Comparison of ENCODE assay signal across 17 mouse cellular contexts in the genomic region with DNA sequence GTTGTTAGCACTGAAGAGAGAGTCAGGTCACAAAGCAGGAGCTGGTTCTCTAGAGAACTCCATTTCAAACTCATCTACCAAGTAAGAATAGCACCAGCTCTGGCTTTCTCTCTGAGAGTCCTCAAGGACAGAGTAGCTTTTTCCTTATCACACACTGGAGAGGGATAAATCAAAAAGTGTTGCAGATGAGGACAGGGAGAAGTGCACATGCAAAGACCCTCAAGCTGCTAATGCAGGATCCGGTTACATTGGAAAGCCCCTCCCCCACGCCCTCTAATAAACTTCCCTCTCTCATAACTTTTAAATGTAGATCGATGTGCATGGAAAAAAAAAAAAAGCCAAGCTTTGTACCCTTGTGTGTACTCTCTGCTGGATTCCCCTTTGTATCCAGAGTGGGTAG.
DNase-seq lines count a peak whose midpoint lies in the region; ATAC-seq and TF ChIP-seq lines count a peak whose summit lies in the region.
"Had no signal": no experiment of that assay in that cellular context is flagged by ENCODE, and none has a peak within 500 bp of the region (broad histone marks: within the 10 kb centered on the region; RNA-seq: fewer than 3 reads in every experiment).

No protein-coding gene starts in this region.

- H3K4me1 ChIP-seq in forebrain, embryonic 11.5 days (replicated peaks; ENCODE audit: control insufficient read depth, insufficient read depth, low read length), result no peaks in the 10 kb centered on the region
- no peaks in the 10 kb centered on the region for H3K4me1 ChIP-seq in forebrain, postnatal 0 days (ENCODE audit: insufficient read depth)
- H3K4me1 ChIP-seq in midbrain, embryonic 13.5 days (replicated peaks), result no peaks in the 10 kb centered on the region
- peaks cover 3% of the 10 kb centered on the region for H3K4me1 ChIP-seq in midbrain, embryonic 11.5 days (ENCODE audit: control insufficient read depth, insufficient read depth, low read length)
- H3K4me1 ChIP-seq: embryonic facial prominence, embryonic 12.5 days; forebrain, embryonic 12.5 days; heart, embryonic 12.5 days had no signal

- TF ChIP-seq POLR2A in brain, embryonic 14.5 days (IDR thresholded peaks at IDR 0.05; ENCODE audit: borderline replicate concordance, extremely low read depth, insufficient read depth, insufficient read length, poor library complexity, severe bottlenecking), result no peak

- TF ChIP-seq CTCF in forebrain, postnatal 0 days (IDR thresholded peaks at IDR 0.05; ENCODE audit: low read depth), result no peak
- TF ChIP-seq CTCF in brain, embryonic 14.5 days (IDR thresholded peaks at IDR 0.05; ENCODE audit: borderline replicate concordance, extremely low read depth, insufficient read depth, insufficient read length), result no peak

- no peak overlapping the region for H3K27ac ChIP-seq in forebrain, embryonic 11.5 days (ENCODE audit: low read depth, low read length)
- no peak overlapping the region for H3K27ac ChIP-seq in forebrain, postnatal 0 days (ENCODE audit: low read depth, low read length)
- no peak overlapping the region for H3K27ac ChIP-seq in midbrain, embryonic 13.5 days
- H3K27ac ChIP-seq in midbrain, embryonic 11.5 days (ENCODE audit: low read depth, low read length), result no peak overlapping the region
- H3K27ac ChIP-seq: embryonic facial prominence, embryonic 12.5 days; forebrain, embryonic 12.5 days; hindbrain, embryonic 10.5 days; hindbrain, embryonic 14.5 days had no signal

- no peaks in the 10 kb centered on the region for H3K36me3 ChIP-seq in forebrain, embryonic 11.5 days (ENCODE audit: control insufficient read depth, insufficient read depth, low read length)
- H3K36me3 ChIP-seq in forebrain, postnatal 0 days (ENCODE audit: insufficient read depth), result no peaks in the 10 kb centered on the region
- no peaks in the 10 kb centered on the region for H3K36me3 ChIP-seq in midbrain, embryonic 13.5 days
- no peaks in the 10 kb centered on the region for H3K36me3 ChIP-seq in midbrain, embryonic 11.5 days (ENCODE audit: control insufficient read depth, insufficient read depth, low read length)
- H3K36me3 ChIP-seq: embryonic facial prominence, embryonic 12.5 days; forebrain, embryonic 12.5 days; heart, embryonic 12.5 days; hindbrain, embryonic 10.5 days had no signal

- 0 out of 2 replicates have a peak, but pooled peaks have one; percentile 18 for ATAC-seq in forebrain, embryonic 11.5 days (replicated peaks; ENCODE audit: low FRiP score)
- no peak for ATAC-seq in forebrain, postnatal 0 days
- ATAC-seq in midbrain, embryonic 13.5 days, result 0 out of 2 replicates have a peak, but pooled peaks have one; percentile 20
- ATAC-seq in midbrain, embryonic 11.5 days (ENCODE audit: low FRiP score), result no peak
- ATAC-seq: forebrain, embryonic 16.5 days had no signal

- no peak for DNase-seq in forebrain, embryonic 11.5 days (ENCODE audit: low spot score)
- DNase-seq in forebrain, postnatal 0 days, result no peak
- no peak for DNase-seq in midbrain, embryonic 11.5 days (ENCODE audit: low spot score, missing footprints)
- peak; percentile 20 for DNase-seq in brain, embryonic 14.5 days (ENCODE audit: low read depth)
- peak; percentile 1 for DNase-seq in forelimb bud, embryonic 11.5 days (ENCODE audit: low read depth, low spot score)
- DNase-seq in gastrocnemius, adult 8-10 months (ENCODE audit: low spot score in 2 of 2), result no peak
- no peak for DNase-seq in yolk sac, embryonic 10.5 days (ENCODE audit: low spot score)
- DNase-seq: adrenal gland, postnatal 10 days; cerebellum, adult 11-12 months; gastrocnemius, postnatal 14 days had no signal

- no peak overlapping the region for H3K4me2 ChIP-seq in forebrain, embryonic 11.5 days (ENCODE audit: low read depth, low read length, severe bottlenecking)
- no peak overlapping the region for H3K4me2 ChIP-seq in forebrain, postnatal 0 days (ENCODE audit: low read depth)
- H3K4me2 ChIP-seq in midbrain, embryonic 13.5 days (replicated peaks), result no peak overlapping the region
- H3K4me2 ChIP-seq in midbrain, embryonic 11.5 days, result no peak overlapping the region
- H3K4me2 ChIP-seq: embryonic facial prominence, embryonic 12.5 days; forebrain, embryonic 12.5 days; heart, embryonic 12.5 days; hindbrain, embryonic 14.5 days had no signal

- H3K4me3 ChIP-seq in forebrain, embryonic 11.5 days (ENCODE audit: low read depth, low read length), result no peak overlapping the region
- H3K4me3 ChIP-seq in forebrain, postnatal 0 days (ENCODE audit: low read depth, low read length), result no peak overlapping the region
- H3K4me3 ChIP-seq in midbrain, embryonic 13.5 days (replicated peaks), result no peak overlapping the region
- no peak overlapping the region for H3K4me3 ChIP-seq in midbrain, embryonic 11.5 days (ENCODE audit: low read depth, low read length)
- H3K4me3 ChIP-seq: embryonic facial prominence, embryonic 12.5 days; forebrain, embryonic 12.5 days; heart, embryonic 12.5 days; hindbrain, embryonic 10.5 days had no signal

- no peaks in the 10 kb centered on the region for H3K27me3 ChIP-seq in forebrain, embryonic 11.5 days (ENCODE audit: control insufficient read depth, insufficient read depth, low read length)
- no peaks in the 10 kb centered on the region for H3K27me3 ChIP-seq in forebrain, postnatal 0 days (ENCODE audit: insufficient read depth, low read length)
- no peaks in the 10 kb centered on the region for H3K27me3 ChIP-seq in midbrain, embryonic 13.5 days
- no peaks in the 10 kb centered on the region for H3K27me3 ChIP-seq in midbrain, embryonic 11.5 days (ENCODE audit: control insufficient read depth, insufficient read depth, low read length)
- H3K27me3 ChIP-seq: embryonic facial prominence, embryonic 12.5 days; forebrain, embryonic 12.5 days; heart, embryonic 12.5 days had no signal

- H3K9ac ChIP-seq in forebrain, embryonic 11.5 days (ENCODE audit: low read length), result no peak overlapping the region
- H3K9ac ChIP-seq in forebrain, postnatal 0 days, result no peak overlapping the region
- H3K9ac ChIP-seq in midbrain, embryonic 13.5 days (replicated peaks), result no peak overlapping the region
- no peak overlapping the region for H3K9ac ChIP-seq in midbrain, embryonic 11.5 days (ENCODE audit: low read length)
- H3K9ac ChIP-seq: embryonic facial prominence, embryonic 12.5 days; forebrain, embryonic 12.5 days; heart, embryonic 12.5 days; hindbrain, embryonic 14.5 days had no signal

- 18% methylated on average over 3 of the region's 3 CpGs for WGBS in forebrain, embryonic 11.5 days
- WGBS in forebrain, postnatal 0 days, result 22% methylated on average over 3 of the region's 3 CpGs
- 9% methylated on average over 3 of the region's 3 CpGs for WGBS in midbrain, embryonic 13.5 days
- 23% methylated on average over 3 of the region's 3 CpGs for WGBS in midbrain, embryonic 11.5 days

- H3K9me3 ChIP-seq in forebrain, embryonic 11.5 days (ENCODE audit: control insufficient read depth, low read length), result no peaks in the 10 kb centered on the region
- no peaks in the 10 kb centered on the region for H3K9me3 ChIP-seq in forebrain, postnatal 0 days (ENCODE audit: low read length)
- H3K9me3 ChIP-seq in midbrain, embryonic 13.5 days, result no peaks in the 10 kb centered on the region
- no peaks in the 10 kb centered on the region for H3K9me3 ChIP-seq in midbrain, embryonic 11.5 days (ENCODE audit: control insufficient read depth, low read length)
- H3K9me3 ChIP-seq: embryonic facial prominence, embryonic 12.5 days; forebrain, embryonic 12.5 days; heart, embryonic 12.5 days; hindbrain, embryonic 10.5 days had no signal

Comparison
In these comparisons a context has a peak if more than half of its experiments do, and no peak if none do; other contexts are left out.
1. ATAC-seq: peak in forebrain, embryonic 11.5 days (single experiment) and midbrain, embryonic 13.5 days (single experiment); none in forebrain, postnatal 0 days (single experiment) and midbrain, embryonic 11.5 days (single experiment).
2. DNase-seq: peak in brain, embryonic 14.5 days (single experiment) and forelimb bud, embryonic 11.5 days (single experiment); none in forebrain, embryonic 11.5 days (single experiment), forebrain, postnatal 0 days (single experiment), midbrain, embryonic 11.5 days (single experiment), gastrocnemius, adult 8-10 months (0 of 2) and yolk sac, embryonic 10.5 days (single experiment).